Mouse (Mus musculus): ENCODE results near the gene Iffo1. TPM values are rescaled to one million over a fixed set of nuclear protein-coding genes. Genes with fewer than 3 reads are reported as not detected.

Iffo1 gene
- total RNA-seq, 2 experiments from 2014 or later, result 50.8 to 60.1 TPM

GRCm38 (mm10) chr6:125139747-125140146, 5.3 kb upstream of the Iffo1 start:
- no peak for DNase-seq

GRCm38 (mm10) chr6:125142436-125142835, 2.6 kb upstream of the Iffo1 start:
- no peak for DNase-seq

GRCm38 (mm10) chr6:125143128-125143527, 1.9 kb upstream of the Iffo1 start:
- DNase-seq, result no peak

- no peak for DNase-seq
These were observed 1.1 kb upstream of the Iffo1 start for GRCm38 (mm10) chr6:125143904-125144303.

- DNase-seq, result no peak
These were observed 474 bp downstream of the Iffo1 start for GRCm38 (mm10) chr6:125145479-125145951.

- no peak for DNase-seq
These were observed 1.1 kb downstream of the Iffo1 start for GRCm38 (mm10) chr6:125146148-125146547.

GRCm38 (mm10) chr6:125146797-125147196, 1.8 kb downstream of the Iffo1 start:
- DNase-seq, result peak; percentile 50

GRCm38 (mm10) chr6:125147329-125147728, 2.3 kb downstream of the Iffo1 start:
- DNase-seq, result peak; percentile 41

GRCm38 (mm10) chr6:125148251-125148925, 3.3 kb downstream of the Iffo1 start:
- DNase-seq, result peak; percentile 60

GRCm38 (mm10) chr6:125148926-125149568, 4.0 kb downstream of the Iffo1 start:
- DNase-seq, result peak; percentile 81

- no peak for DNase-seq
These were observed 4.5 kb downstream of the Iffo1 start for GRCm38 (mm10) chr6:125149569-125149950.

- peak; percentile 76 for DNase-seq
These were observed 7.4 kb downstream of the Iffo1 start for GRCm38 (mm10) chr6:125152212-125153017.

GRCm38 (mm10) chr6:125153018-125153389, 8.0 kb downstream of the Iffo1 start:
- no peak for DNase-seq

- no peak for DNase-seq
These were observed 8.6 kb downstream of the Iffo1 start for GRCm38 (mm10) chr6:125153682-125154081.

- DNase-seq, result no peak
These were observed 9.5 kb downstream of the Iffo1 start for GRCm38 (mm10) chr6:125154550-125154949.

- DNase-seq, result no peak
These were observed 10.2 kb downstream of the Iffo1 start for GRCm38 (mm10) chr6:125155262-125155661.

- DNase-seq, result no peak
These were observed 11.4 kb downstream of the Iffo1 start for GRCm38 (mm10) chr6:125156491-125156890.

GRCm38 (mm10) chr6:125156903-125157614, 12.0 kb downstream of the Iffo1 start:
- DNase-seq, result no peak

- peak; percentile 25 for DNase-seq
These were observed 14.0 kb downstream of the Iffo1 start for GRCm38 (mm10) chr6:125158944-125159492.

GRCm38 (mm10) chr6:125159773-125160557, 14.9 kb downstream of the Iffo1 start:
- no peak for DNase-seq

- peak; percentile 27 for DNase-seq
These were observed 15.5 kb downstream of the Iffo1 start for GRCm38 (mm10) chr6:125160558-125160853.

All from gastrocnemius, postnatal 10 days (tissue).